Mouse (Mus musculus): ENCODE data around the gene Cdrt4.

Cdrt4 gene

DNA sequence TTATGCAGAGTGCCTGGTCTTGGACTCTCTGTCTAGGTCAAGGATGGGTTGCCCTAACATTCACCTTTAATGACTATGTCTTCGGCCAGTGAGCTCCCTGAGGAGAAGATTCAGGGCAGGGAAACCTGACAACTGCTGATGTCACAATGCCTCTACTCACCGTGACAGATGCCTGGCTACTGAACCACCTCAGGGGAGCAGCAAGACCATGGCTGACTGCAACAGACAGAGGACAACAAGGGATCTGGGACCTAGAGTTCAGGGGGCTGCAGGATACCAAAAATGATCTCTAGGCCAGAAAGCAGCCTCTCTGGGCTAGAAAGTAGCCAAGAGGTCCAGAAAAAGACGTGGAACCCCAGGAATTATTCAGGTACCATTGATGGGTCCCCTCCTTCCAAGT lies at the start of gene Cdrt4:
Gene Cdrt4, plus strand, starts transcription at position 182 of the 400 bp plus-strand sequence.
- no peak for DNase-seq

DNA sequence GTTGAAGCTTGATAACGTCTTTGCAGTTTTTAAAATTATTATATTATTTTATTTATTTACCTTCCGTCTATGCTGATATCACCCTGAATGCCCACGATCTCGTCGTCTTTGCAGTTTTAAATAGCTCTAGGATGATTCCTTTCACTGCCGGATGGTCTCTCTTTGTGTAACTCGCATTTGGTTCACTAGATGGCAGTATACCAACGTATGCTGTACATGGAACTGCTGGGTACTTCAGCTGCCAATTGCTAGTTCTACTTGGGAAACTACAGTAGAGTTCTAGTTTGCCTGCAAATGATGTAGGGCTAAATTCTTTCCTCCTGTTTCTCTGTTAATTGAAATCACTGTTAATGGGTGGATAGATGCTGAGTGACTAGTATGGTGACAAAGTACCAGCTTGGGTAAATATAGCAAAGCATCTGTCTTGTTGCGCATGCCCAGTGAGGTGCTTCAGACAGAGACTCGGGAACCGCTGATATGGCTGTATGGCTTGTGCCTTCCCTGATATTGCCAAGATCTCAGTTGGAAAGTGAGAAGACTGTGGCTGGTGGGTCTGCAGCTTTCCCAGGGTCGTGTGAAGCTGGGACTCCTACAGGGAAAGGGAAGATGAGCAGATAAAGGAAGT lies 49.2 kb upstream of the Cdrt4 start:
- peak; percentile 82 to 89 for DNase-seq

DNA sequence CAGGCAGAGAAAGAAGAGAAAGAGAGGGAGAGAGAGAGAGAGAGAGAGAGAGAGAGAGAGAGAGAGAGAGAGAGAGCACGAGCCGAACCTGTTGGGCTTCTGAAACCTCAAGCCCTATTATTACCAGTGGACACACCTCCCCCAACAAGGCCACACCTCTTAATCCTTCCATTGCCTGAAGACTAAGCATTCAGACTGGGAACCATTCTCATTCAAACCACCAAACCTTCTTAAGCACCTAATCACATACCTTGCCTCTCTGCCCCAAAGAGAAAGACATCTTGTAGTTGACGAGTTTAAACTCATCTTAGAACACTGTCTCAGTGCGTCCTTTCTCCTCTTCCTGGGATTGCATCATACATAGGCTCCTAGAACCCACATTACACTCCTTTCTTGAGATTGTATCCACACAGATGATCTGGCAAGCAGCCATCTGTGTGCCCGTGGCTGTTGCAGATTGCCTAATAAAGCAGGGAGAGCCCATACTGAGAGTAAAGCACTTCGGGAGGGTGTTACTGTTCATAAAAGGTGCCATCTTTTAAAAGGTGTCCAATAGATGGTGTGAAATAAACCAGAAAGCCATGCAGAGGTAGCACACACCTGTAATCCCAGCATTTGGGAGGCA lies 47.0 kb upstream of the Cdrt4 start:
- DNase-seq, result no peak

DNA sequence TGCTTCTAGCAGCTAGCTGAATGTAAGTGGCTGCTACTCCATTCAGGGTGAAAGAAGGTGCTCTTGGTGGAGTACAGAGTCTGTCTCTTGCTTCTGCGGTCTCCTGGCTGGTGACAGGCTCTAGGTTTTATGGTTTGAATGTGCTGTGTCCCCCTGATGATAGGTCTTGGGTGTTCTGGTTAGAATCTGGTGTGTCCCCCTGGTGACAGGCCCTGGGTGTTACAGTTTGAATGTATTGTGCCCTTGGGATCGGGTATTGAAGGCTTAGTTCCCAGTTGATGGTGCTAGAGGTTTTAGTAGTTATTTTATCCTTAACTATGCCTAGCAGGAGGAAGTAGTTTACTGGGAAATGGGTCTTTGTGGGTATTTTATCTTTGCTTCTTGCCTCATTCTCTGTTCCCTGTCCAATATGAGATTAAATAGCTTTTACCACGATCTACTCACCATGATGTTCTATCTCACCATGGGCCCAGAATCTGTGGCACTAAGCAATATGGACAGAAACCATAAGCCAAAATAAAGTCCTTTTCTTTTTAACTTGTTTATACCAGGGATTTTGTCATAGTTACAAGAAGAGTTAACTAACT lies 41.2 kb upstream of the Cdrt4 start:
- DNase-seq, result no peak

- DNase-seq, result no peak
Observed at GRCm38 (mm10) chr11:62911362-62911761, 39.6 kb upstream of the Cdrt4 start.

GRCm38 (mm10) chr11:62913141-62913540 lies 37.9 kb upstream of the Cdrt4 start:
- DNase-seq, result no peak

GRCm38 (mm10) chr11:62914532-62914931 lies 36.5 kb upstream of the Cdrt4 start:
- DNase-seq, result peak; percentile 56 to 61

DNA sequence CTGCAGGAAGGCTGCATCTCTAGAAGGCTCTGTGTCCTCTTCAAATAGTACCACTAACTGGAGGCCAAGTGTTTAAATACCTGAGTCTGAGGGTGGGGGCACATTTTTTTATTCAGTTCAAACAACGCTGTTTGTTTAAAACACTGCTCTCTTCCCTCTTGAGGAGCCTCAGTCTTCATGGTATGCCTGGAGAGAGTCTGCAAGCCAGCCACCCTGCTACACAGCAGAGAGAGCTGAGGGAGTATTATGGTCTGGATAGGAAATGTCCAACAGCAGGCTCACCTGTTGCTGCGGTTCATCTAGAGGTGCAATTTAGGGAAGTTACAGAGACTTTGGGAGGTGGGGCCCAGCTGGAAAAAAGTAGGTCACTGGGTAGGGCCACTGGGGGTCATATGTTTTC lies 35.5 kb upstream of the Cdrt4 start:
- no peak for DNase-seq

GRCm38 (mm10) chr11:62916765-62917164 lies 34.2 kb upstream of the Cdrt4 start:
- DNase-seq, result no peak

DNA sequence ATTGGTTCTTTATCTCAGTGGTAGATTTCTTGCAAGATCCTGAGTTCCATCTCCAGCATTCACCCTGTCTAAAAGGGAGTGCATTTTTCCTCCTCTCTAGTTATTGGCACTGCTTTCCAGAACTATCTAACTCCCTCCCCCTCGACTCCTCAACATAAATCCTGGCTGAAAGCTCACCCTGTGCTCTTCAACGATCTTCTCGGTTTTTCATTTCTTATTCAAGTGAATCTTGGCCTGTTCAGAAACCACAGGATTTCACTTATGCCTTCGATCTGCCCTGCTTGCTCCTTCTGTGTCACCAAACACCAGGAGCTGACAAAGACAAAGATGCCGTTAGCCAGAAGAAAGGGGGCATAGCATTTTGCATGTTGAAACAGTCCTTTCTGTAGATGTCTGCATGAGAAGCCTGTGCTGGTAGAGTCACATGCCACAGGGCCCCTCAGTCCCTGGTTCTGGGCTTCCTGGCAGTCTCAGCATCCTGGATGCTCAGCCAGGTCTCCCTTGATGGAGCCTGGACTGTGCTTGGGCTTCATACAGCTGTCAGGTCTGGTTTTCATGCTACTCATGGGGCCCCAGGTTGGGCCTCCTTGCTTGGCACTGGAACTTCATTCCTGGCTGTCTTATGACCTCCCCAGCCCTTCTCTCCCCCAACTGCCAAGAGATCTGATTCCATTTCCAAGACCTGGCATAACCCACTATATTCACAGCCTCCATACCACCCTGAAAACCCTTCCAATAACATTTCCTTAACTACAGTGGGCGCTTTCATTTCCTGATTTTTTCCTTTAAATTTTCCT lies 30.8 kb upstream of the Cdrt4 start:
- peak; percentile 14 to 21 for DNase-seq

DNA sequence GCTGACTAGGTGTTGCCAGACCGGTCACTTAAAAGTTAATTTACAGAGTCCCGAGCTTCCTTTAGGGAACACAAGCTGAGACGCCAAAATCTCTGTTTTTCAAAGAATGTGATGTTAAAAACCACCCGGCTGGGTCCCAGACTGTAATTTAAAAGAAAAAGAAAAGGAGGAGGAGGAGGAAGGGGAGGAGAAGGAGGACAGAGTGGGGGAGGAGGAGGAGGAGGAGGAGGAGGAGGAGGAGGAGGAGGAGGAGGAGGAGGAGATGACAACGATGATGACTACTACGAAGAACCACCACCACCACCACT lies 30.3 kb upstream of the Cdrt4 start:
- no peak for DNase-seq

- DNase-seq, result peak; percentile 94 to 95
Observed at GRCm38 (mm10) chr11:62921052-62921977, 29.7 kb upstream of the Cdrt4 start.

GRCm38 (mm10) chr11:62924091-62924761 lies 26.8 kb upstream of the Cdrt4 start:
- no peak for DNase-seq

DNA sequence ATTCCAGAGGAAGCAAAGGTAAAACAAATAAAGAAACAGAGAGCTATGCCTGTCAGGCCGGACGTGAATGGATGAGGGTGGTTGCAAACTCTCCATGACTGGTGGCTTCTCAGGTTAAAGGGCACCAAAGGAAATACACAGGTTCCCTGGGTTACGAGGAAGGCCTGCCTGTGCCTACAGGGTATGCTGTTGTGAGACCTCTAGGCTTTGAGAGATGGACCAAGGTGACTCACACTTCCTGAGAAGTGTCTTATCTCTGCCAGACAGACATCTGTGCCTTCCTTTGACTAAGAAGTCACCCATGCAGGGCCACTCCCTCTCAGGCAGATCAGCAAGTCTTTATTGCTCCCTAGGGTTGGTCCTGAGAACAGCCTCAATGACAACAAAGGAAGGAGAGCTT lies 21.2 kb upstream of the Cdrt4 start:
- no peak for DNase-seq

DNA sequence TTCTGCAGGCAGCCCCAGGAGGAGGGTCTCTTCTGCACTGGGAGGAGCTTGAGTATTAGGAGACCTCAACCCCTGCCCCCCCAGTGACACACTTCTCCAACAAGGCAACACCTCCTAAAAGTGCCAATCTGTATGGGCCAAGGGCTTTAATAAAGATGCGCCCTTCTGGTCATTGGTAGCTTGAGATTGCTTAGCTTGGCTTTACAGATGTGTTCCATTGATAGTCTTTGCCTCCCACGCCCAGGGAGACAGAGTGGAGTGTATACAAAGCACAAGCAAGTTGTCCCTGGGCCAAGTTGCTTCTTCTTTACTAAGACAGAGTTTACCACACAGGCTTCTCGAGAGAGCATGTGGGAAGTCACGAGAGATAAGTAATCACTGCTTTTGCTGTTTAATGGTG lies 20.4 kb upstream of the Cdrt4 start:
- no peak for DNase-seq

DNA sequence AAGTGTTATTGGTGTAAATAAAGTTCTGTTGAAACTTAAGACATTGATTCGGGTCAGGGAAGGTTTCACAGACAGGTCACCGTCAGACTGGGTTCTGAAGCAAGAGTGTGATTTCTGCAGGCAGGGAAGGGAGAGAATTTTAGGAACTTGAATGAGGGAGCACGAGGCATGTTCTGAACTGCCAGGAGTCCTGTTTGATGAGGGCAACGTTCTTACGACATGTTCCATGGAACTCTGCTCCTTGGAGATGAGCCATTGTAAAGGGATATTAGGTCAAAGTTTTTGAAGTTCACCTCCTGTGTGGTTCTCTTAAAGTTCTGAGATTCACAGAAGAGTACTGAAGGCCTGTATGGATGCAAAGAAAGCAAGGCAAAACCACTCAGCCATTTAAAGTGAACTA lies 19.9 kb upstream of the Cdrt4 start:
- no peak for DNase-seq

- peak; percentile 27 to 32 for DNase-seq
Observed at GRCm38 (mm10) chr11:62933099-62933498, 17.9 kb upstream of the Cdrt4 start.

GRCm38 (mm10) chr11:62934795-62935514 lies 16.0 kb upstream of the Cdrt4 start:
- no peak for DNase-seq

GRCm38 (mm10) chr11:62937986-62938385 lies 13.0 kb upstream of the Cdrt4 start:
- no peak for DNase-seq

DNA sequence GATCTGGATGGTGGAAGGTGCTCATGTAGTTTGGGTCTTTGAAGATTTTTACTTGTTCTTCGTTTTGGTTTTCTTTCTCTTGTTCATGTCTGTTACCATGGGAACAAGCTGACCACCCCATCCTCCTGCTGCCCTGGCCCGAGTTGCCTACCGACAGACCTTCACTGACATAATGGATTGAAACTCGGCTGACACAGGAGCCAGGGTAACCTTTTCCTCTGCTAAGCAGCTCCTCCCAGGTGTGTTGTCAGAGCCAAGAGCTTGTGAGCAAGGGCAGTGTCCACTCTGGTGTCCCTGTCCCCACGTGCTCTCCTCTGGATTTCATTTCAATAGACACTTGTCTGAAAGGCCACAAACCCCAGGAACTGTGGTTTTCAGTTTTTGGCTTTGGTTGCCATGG lies 12.1 kb upstream of the Cdrt4 start:
- DNase-seq, result no peak

GRCm38 (mm10) chr11:62940176-62940575 lies 10.8 kb upstream of the Cdrt4 start:
- no peak for DNase-seq

All from cerebellum, postnatal 10 days (tissue).